In the genomic region with DNA sequence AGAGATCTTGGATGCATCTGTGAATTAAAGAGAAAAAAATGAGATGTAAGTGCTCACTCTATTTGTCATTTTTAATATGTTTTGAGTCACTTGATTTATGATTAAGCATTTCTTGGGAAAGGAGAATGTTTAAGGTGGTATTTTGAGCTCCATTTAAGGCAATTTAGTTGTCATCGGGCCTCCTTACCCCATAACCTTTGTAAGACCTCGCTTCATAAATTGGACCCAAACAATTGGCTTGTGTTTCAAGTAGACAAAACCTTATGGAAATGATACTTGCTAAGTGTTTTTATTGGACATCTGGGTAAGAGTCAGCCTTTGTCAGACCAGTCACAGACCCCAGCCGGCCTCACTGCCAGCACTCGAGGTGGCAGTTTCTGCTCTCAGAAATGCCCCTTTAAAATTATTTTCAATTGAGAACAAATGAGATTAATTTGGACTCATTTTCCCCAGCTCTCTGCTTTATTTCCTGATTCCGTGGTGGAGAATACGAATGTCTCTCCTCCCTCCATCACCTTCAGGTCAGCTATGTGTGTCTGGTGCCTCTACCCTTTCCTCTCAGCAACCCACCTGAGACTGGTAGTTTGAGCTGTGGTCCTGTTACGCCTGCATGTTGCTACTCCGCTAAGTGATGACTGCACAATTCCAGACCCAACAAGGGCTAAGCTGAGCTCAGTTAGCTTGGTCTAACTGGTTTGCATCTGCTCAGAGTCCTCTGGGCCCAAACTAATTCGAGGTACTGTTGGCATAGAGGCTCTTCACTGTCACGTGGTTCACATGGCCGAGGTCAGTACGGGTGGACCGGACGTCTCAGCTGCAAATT, we compare ENCODE assay signal across 23 mouse cellular contexts.
DNase-seq lines count a peak whose midpoint lies in the region; ATAC-seq and TF ChIP-seq lines count a peak whose summit lies in the region.
"Had no signal": no experiment of that assay in that cellular context is flagged by ENCODE, and none has a peak within 500 bp of the region (broad histone marks: within the 10 kb centered on the region; RNA-seq: fewer than 3 reads in every experiment).

No protein-coding gene starts in this region.

- H3K4me1 ChIP-seq in embryonic fibroblast, embryonic 13.5 days (ENCODE audit: control insufficient read depth, insufficient read depth, low read length): peaks cover 17% of the 10 kb centered on the region
- peaks cover 23% of the 10 kb centered on the region; the same call in 1 of the 2 replicates for H3K4me1 ChIP-seq in limb, embryonic 11.5 days (ENCODE audit: control insufficient read depth, insufficient read depth, low read length)
- H3K4me1 ChIP-seq: forebrain, embryonic 15.5 days; heart, embryonic 10.5 days; hindbrain, embryonic 13.5 days; intestine, embryonic 15.5 days had no signal

- no peaks in the 10 kb centered on the region for H3K9me3 ChIP-seq in limb, embryonic 11.5 days (ENCODE audit: control insufficient read depth, low read length)
- H3K9me3 ChIP-seq: embryonic facial prominence, embryonic 13.5 days; forebrain, embryonic 15.5 days; G1E; heart, embryonic 10.5 days; hindbrain, embryonic 13.5 days; intestine, embryonic 15.5 days had no signal

- H3K9ac ChIP-seq in limb, embryonic 11.5 days (ENCODE audit: low read length): no peak overlapping the region
- H3K9ac ChIP-seq: embryonic facial prominence, embryonic 13.5 days; forebrain, embryonic 15.5 days; hindbrain, embryonic 13.5 days; intestine, embryonic 15.5 days had no signal

- no peak for TF ChIP-seq POLR2A in embryonic fibroblast, embryonic 13.5 days (IDR thresholded peaks at IDR 0.05; ENCODE audit: low read depth, low read length)

- ATAC-seq in limb, embryonic 11.5 days (ENCODE audit: insufficient number of reproducible peaks, low FRiP score, low TSS enrichment, low read depth): peak; percentile 60
- ATAC-seq: CD4-positive, CD25-positive, alpha-beta regulatory T cell, adult 4 months; forebrain, embryonic 15.5 days; hindbrain, postnatal 0 days; intestine, embryonic 15.5 days had no signal

- no peaks in the 10 kb centered on the region for H3K27me3 ChIP-seq in limb, embryonic 11.5 days (ENCODE audit: control insufficient read depth, insufficient read depth, low read length)
- H3K27me3 ChIP-seq: forebrain, embryonic 15.5 days; hindbrain, embryonic 13.5 days; intestine, embryonic 15.5 days had no signal

- WGBS in limb, embryonic 11.5 days: 53% methylated on average over 14 of the region's 14 CpGs

- DNase-seq in 3T3-L1 (ENCODE audit: low read depth, low spot score): peak; percentile 72
- peak; percentile 66 for DNase-seq in NIH3T3 (ENCODE audit: low read depth)
- peak; percentile 59 for DNase-seq in limb, embryonic 11.5 days (ENCODE audit: low spot score)
- DNase-seq in neural tube, embryonic 10.5 days (ENCODE audit: extremely low spot score, low spot score): no peak
- DNase-seq in adrenal gland, adult 18-20 months (ENCODE audit: low spot score in 2 of 2): no peak
- DNase-seq in testis, postnatal 10 days (ENCODE audit: low spot score): no peak
- DNase-seq: adrenal gland, postnatal 14 days; B cell, adult 2 months; cerebellum, adult 2 months; cerebellum, postnatal 10 days; gastrocnemius, postnatal 10 days; heart, adult 18-20 months; heart, postnatal 14 days; kidney, adult 18-20 months had no signal

- no peak overlapping the region for H3K4me3 ChIP-seq in embryonic fibroblast, embryonic 13.5 days (ENCODE audit: insufficient read depth, low read length)
- no peak overlapping the region for H3K4me3 ChIP-seq in limb, embryonic 11.5 days (ENCODE audit: low read depth, low read length)
- H3K4me3 ChIP-seq: embryonic facial prominence, embryonic 13.5 days; forebrain, embryonic 15.5 days; heart, embryonic 10.5 days; hindbrain, embryonic 13.5 days; intestine, embryonic 15.5 days had no signal

- H3K4me2 ChIP-seq in limb, embryonic 11.5 days (ENCODE audit: low read depth, severe bottlenecking): no peak overlapping the region
- H3K4me2 ChIP-seq: embryonic facial prominence, embryonic 13.5 days; forebrain, embryonic 15.5 days; hindbrain, embryonic 13.5 days; intestine, embryonic 15.5 days had no signal

- TF ChIP-seq CTCF in embryonic fibroblast, embryonic 13.5 days (IDR thresholded peaks at IDR 0.05; ENCODE audit: borderline replicate concordance, insufficient read depth, low read length): no peak

- no peaks in the 10 kb centered on the region for H3K36me3 ChIP-seq in limb, embryonic 11.5 days (ENCODE audit: control insufficient read depth, insufficient read depth, low read length)
- H3K36me3 ChIP-seq: embryonic facial prominence, embryonic 13.5 days; forebrain, embryonic 15.5 days; G1E; heart, embryonic 10.5 days; hindbrain, embryonic 13.5 days; intestine, embryonic 15.5 days had no signal

- H3K27ac ChIP-seq in embryonic fibroblast, embryonic 13.5 days (ENCODE audit: insufficient read depth, low read length): peak overlapping the region; percentile 100
- H3K27ac ChIP-seq in limb, embryonic 11.5 days (replicated peaks; ENCODE audit: low read depth, low read length): peak overlapping the region; percentile 70; the same call in 1 of the 2 replicates
- H3K27ac ChIP-seq: forebrain, embryonic 15.5 days; heart, embryonic 10.5 days; hindbrain, embryonic 13.5 days; hindbrain, postnatal 0 days; intestine, embryonic 15.5 days had no signal

Comparison
In these comparisons a context has a peak if more than half of its experiments do, and no peak if none do; other contexts are left out.
1. DNase-seq: peak in 3T3-L1 (single experiment), NIH3T3 (single experiment) and limb, embryonic 11.5 days (single experiment); none in neural tube, embryonic 10.5 days (single experiment), adrenal gland, adult 18-20 months (0 of 2) and testis, postnatal 10 days (single experiment).